Mouse (Mus musculus) CH12.LX (cell line): ENCODE results near the gene Tnnt1. TPM values are rescaled to one million over a fixed set of nuclear protein-coding genes. Genes with fewer than 3 reads are reported as not detected.
A peak's percentile ranks its signal among the peaks of the same experiment; 100 is the strongest.

Experiments
- DNase-seq: peaks from one replicate; pipeline ENCODE4 v3.0.0-alpha.2; 2013; ENCODE audit errors: extremely low read depth
- H3K27ac ChIP-seq: 2 replicates; pipeline ENCODE4 v1.5.1; 2012; ENCODE audit warnings: low read depth, mild to moderate bottlenecking, control low read depth, moderate library complexity; ENCODE audit not compliant: insufficient read depth
- H3K27me3 ChIP-seq: replicated peaks from 2 replicates; pipeline ENCODE3; 2012; ENCODE audit warnings: inconsistent platforms
- H3K36me3 ChIP-seq, 2 experiments: replicated peaks in 1 of 2; 2 replicates each; pipeline versions ENCODE3 to v1.6.1; 2012; ENCODE audit warnings: inconsistent platforms in 1 of 2, low read length in 1 of 2, mild to moderate bottlenecking in 1 of 2, mixed read lengths in 1 of 2, moderate library complexity in 1 of 2; ENCODE audit not compliant: control insufficient read depth in 1 of 2, insufficient read depth in 1 of 2
- H3K4me1 ChIP-seq, 2 experiments: 2 replicates each; pipeline ENCODE4 v1.6.1; 2012; ENCODE audit warnings: inconsistent platforms in 1 of 2, moderate library complexity in 1 of 2; ENCODE audit not compliant: insufficient read depth in 2 of 2, control insufficient read depth in 1 of 2
- H3K4me2 ChIP-seq: 2 replicates; pipeline ENCODE4 v1.6.1; 2012; ENCODE audit warnings: low read depth, mild to moderate bottlenecking, control low read depth; ENCODE audit not compliant: poor library complexity, insufficient read depth, severe bottlenecking
- H3K4me3 ChIP-seq, 3 experiments: fragments of 150-350 bp in 1 of 3; sonication (generic) in 1 of 3; replicated peaks in 1 of 3; 2 replicates each; pipeline versions ENCODE3 to v1.5.1; 2011 to 2012; ENCODE audit warnings: low read depth in 2 of 3, low read length in 2 of 3, mild to moderate bottlenecking in 2 of 3, moderate library complexity in 2 of 3, control low read depth in 1 of 3, improper control_type of control experiment in 1 of 3, inconsistent platforms in 1 of 3, mixed read lengths in 1 of 3; ENCODE audit not compliant: poor library complexity in 1 of 3
- H3K79me2 ChIP-seq: replicated peaks from 2 replicates; pipeline ENCODE4 v1.6.1; 2012; ENCODE audit warnings: mild to moderate bottlenecking, moderate library complexity; ENCODE audit not compliant: control insufficient read depth, poor library complexity, insufficient read depth, severe bottlenecking; ENCODE audit errors: extremely low read depth
- H3K9ac ChIP-seq: 2 replicates; pipeline ENCODE4 v1.6.1; 2012; ENCODE audit warnings: low read depth, mild to moderate bottlenecking, control low read depth, moderate library complexity; ENCODE audit not compliant: insufficient read depth
- H3K9me3 ChIP-seq: replicated peaks from 2 replicates; pipeline ENCODE3; 2012; ENCODE audit warnings: low read length, inconsistent platforms, mixed read lengths
- CTCF ChIP-seq, 2 experiments: IDR thresholded peaks in 1 of 2; conservative IDR thresholded peaks in 1 of 2; 2 replicates each; pipeline ENCODE4 v1.5.1; 2011 to 2012; ENCODE audit warnings: low read depth in 2 of 2, low read length in 2 of 2, improper control_type of control experiment in 1 of 2, inconsistent platforms in 1 of 2, mild to moderate bottlenecking in 1 of 2, moderate library complexity in 1 of 2
- E2F4 ChIP-seq: IDR thresholded peaks from 2 replicates; pipeline ENCODE4 v1.6.1; 2011; ENCODE audit warnings: low read depth, low read length, improper control_type of control experiment; ENCODE audit not compliant: insufficient replicate concordance
- ELF1 ChIP-seq: IDR thresholded peaks from 2 replicates; pipeline ENCODE4 v1.6.1; 2014; ENCODE audit warnings: low read depth, mild to moderate bottlenecking, inconsistent platforms, low read length, improper control_type of control experiment
- EP300 ChIP-seq: IDR thresholded peaks from 2 replicates; pipeline ENCODE4 v1.6.1; 2011; ENCODE audit warnings: low read length, improper control_type of control experiment
- GABPA ChIP-seq: IDR thresholded peaks from 2 replicates; pipeline ENCODE4 v1.6.1; 2012; ENCODE audit warnings: low read depth, low read length, improper control_type of control experiment, inconsistent platforms; ENCODE audit not compliant: insufficient replicate concordance
- HCFC1 ChIP-seq: IDR thresholded peaks from 2 replicates; pipeline ENCODE4 v1.6.1; 2012; ENCODE audit warnings: low read depth, mild to moderate bottlenecking, inconsistent platforms, low read length, improper control_type of control experiment
- IRF4 ChIP-seq: IDR thresholded peaks from 2 replicates; pipeline ENCODE4 v1.6.1; 2014; ENCODE audit warnings: low read depth, mild to moderate bottlenecking, inconsistent platforms, low read length, improper control_type of control experiment
- JUND ChIP-seq: conservative IDR thresholded peaks from 2 replicates; pipeline ENCODE4 v1.6.1; 2011; ENCODE audit warnings: low read depth, low read length, improper control_type of control experiment
- NRF1 ChIP-seq: IDR thresholded peaks from 2 replicates; pipeline ENCODE4 v1.6.1; 2014; ENCODE audit warnings: low read depth, mild to moderate bottlenecking, inconsistent platforms, low read length, improper control_type of control experiment, moderate library complexity
- PAX5 ChIP-seq: IDR thresholded peaks from 2 replicates; pipeline ENCODE4 v1.6.1; 2012; ENCODE audit warnings: low read length, inconsistent platforms, mixed read lengths
- RAD21 ChIP-seq: IDR thresholded peaks from 2 replicates; pipeline ENCODE4 v1.6.1; 2011; ENCODE audit warnings: low read depth, mild to moderate bottlenecking, low read length, improper control_type of control experiment, moderate library complexity
- SMC3 ChIP-seq: IDR thresholded peaks from 2 replicates; pipeline ENCODE4 v1.6.1; 2011; ENCODE audit warnings: low read depth, low read length, improper control_type of control experiment
- TCF12 ChIP-seq: IDR thresholded peaks from 2 replicates; pipeline ENCODE4 v1.6.1; 2014; ENCODE audit warnings: low read depth, mild to moderate bottlenecking, inconsistent platforms, low read length, improper control_type of control experiment
- UBTF ChIP-seq: IDR thresholded peaks from 2 replicates; pipeline ENCODE4 v1.6.1; 2012; ENCODE audit warnings: low read depth, mild to moderate bottlenecking, inconsistent platforms, low read length, improper control_type of control experiment, moderate library complexity
- ZC3H11A ChIP-seq: IDR thresholded peaks from 2 replicates; pipeline ENCODE4 v1.6.1; 2012; ENCODE audit warnings: low read depth, mild to moderate bottlenecking, inconsistent platforms, low read length, improper control_type of control experiment
- dilution Hi-C: fragments of 300-500 bp; cut with MboI; formaldehyde crosslinking; loops from 2 replicates; pipeline ENCODE4 v1.14.3; 2020; ENCODE audit warnings: low sequenced_read_pairs; ENCODE audit not compliant: extremely low pct_unique_long_range_greater_than_20kb, extremely low pct_ligation_motif_present
- in situ Hi-C: fragments of 300-500 bp; cut with MboI; formaldehyde crosslinking; loops from 3 replicates; pipeline ENCODE4 v1.14.3; 2019; ENCODE audit warnings: low sequenced_read_pairs, low pct_ligation_motif_present, low pct_unique_long_range_greater_than_20kb, mixed read lengths
- polyA plus RNA-seq: library from polyadenylated mRNA; unstranded; fragments of >175 nt; gene quantifications from 2 replicates; pipeline ENCODE4 v1.2.1, GENCODE M21; 2012; ENCODE audit warnings: low read depth; ENCODE audit not compliant: insufficient read length
- total RNA-seq, 2 experiments: library from RNA; depleted of rRNA; stranded (reverse); fragments of 300-350 nt in 1 of 2; fragments of >200 nt in 1 of 2; gene quantifications; 2 replicates each; pipeline ENCODE4 v1.2.3; 2012 to 2014

Tnnt1 gene
- total and polyA plus RNA-seq, 3 experiments: 0.30 to 0.36 TPM; not detected in 1

DNA sequence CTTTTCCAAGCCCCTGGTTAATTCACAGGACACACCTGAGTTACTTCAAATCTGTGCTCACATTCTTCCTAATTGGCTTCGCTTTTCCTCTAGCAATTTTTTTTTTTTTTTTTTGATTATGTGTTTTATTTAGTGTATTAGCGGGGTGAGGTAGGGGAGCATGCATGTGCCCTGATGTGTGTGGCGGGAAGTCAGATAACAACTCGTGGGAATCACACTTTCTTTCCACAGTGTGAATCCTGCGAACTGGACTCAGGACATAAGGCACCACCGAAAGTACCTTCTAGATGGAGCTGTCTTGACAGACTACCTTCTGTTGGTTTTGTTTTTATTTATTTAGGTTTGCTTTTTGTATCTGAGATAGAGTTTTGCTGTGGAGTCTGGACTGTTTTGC, 41.0 kb upstream of the Tnnt1 start (continued):
- TF ChIP-seq UBTF: no peak

DNA sequence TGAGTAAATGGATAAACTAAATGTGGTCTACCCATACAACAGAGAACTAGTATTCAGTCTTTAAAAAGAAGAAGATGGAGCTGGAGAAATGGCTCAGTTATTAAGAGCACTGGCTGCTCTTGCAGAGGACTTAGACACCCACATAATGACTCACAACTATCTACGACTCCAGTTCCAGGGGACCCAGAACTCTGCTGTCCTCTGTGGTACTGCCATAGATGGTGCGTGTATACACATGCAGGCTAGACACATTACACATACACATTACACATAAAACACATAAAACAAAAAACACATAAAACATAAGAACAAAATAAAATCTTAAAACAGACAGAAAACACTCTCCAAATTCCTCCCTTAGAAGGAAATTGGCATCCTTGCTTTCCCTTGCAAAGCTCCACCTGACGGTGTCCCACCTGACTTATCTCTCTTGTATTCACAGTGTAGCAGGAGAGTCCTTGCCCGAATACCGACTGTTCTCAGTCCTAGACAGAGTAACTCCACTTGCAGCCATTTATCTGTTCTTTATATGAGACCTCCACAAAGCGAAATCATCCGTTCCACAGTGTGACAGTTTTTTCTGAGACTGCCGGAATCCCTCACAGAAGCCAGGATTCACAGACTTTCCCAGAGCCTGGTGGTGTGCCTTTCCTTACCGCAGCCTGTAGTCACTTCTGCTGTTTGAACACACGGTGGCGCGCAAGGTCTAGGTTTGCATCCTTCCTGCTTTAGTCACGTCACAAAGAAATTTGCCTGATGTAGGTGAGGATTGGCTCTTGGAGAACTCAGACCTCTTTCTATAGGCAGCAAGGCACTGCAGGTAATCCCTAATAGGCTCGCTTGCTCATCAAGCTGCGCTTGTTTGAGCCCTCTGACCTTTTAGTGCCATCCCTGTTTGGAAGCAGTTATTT, 40.3 kb upstream of the Tnnt1 start:
- in situ Hi-C loops: no loop called here
- Histone ChIP-seq H3K4me1 (no peaks in the 10 kb centered on the region), H3K4me3 (no peak overlapping the region), H3K4me2 (peak overlapping the region; percentile 39; the same call in 1 of the 2 replicates)
- dilution Hi-C loops: no loop called here
- peak; percentile 91 for DNase-seq
- TF ChIP-seq PAX5 (no peak), ZC3H11A (peak; percentile 66), EP300 (no peak), E2F4 (no peak), HCFC1 (no peak), NRF1 (no peak), IRF4 (peak; percentile 32; the same call in 1 of the 2 replicates), JUND (no peak), TCF12 (0 out of 2 replicates have a peak, but pooled peaks have one; percentile 20), RAD21 (peak; percentile 99), SMC3 (peak; percentile 91), GABPA (no peak), ELF1 (peak; percentile 48; the same call in 1 of the 2 replicates), CTCF (conservative IDR thresholded peaks at IDR 0.05 in 1 of 2, IDR thresholded peaks at IDR 0.05 in 1 of 2; ENCODE audit: low read depth in 2 of 2, low read length in 2 of 2) (peak; percentile 59 to 97)
- TF ChIP-seq, all 38 proteins: peak for 7
- Histone ChIP-seq H3K9ac (no peak overlapping the region), H3K79me2 (no peaks in the 10 kb centered on the region), H3K27ac (no peak overlapping the region), H3K27me3 (peaks cover 41% of the 10 kb centered on the region), H3K36me3 (no peaks in the 10 kb centered on the region), H3K9me3 (no peaks in the 10 kb centered on the region)

GRCm38 (mm10) chr7:4547221-4547641, 31.0 kb upstream of the Tnnt1 start, which contains the start of gene Syt5:
Gene Syt5 (minus strand): TSS chr7:4547541.
- H3K9me3 ChIP-seq: no peaks in the 10 kb centered on the region
- no peak for TF ChIP-seq EP300
- peak; percentile 77 for TF ChIP-seq NRF1
- H3K79me2 ChIP-seq: no peaks in the 10 kb centered on the region
- dilution Hi-C loops (no loop called here), in situ Hi-C loops (no loop called here)
- no peak for DNase-seq
- H3K27me3 ChIP-seq: peaks cover 51% of the 10 kb centered on the region
- peaks cover 4 to 5% of the 10 kb centered on the region in 2 experiments; a peak in 3 of 4 replicates for H3K4me1 ChIP-seq
- no peaks in the 10 kb centered on the region for H3K36me3 ChIP-seq
- no peak within 1 kb of the TSS for H3K4me3 ChIP-seq
- H3K27ac ChIP-seq: no peak within 1 kb of the TSS
- no peak within 1 kb of the TSS for H3K9ac ChIP-seq
- peak within 1 kb of the TSS; percentile 77 for H3K4me2 ChIP-seq
